In the genomic region with DNA sequence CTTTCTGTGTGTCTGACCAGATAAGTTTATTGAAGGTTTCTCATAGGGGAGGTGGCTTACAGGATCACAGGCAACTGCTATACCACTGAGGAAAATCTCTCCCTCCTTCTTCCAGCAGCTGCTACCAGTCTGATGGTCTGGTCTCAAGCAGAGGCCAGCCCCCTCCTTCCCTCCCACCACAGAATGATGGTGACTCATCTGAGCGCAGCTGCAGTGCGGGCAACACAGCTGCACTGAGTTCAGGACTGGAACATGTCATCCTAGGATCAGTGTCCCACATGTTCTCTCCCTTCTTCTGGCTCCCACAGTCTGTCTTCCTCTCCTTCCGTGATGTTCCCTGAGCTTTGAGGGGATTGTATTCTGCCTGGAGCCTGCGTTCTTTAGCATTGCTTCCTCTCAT, we compare ENCODE assay signal across 18 mouse cellular contexts.
DNase-seq lines count a peak whose midpoint lies in the region; ATAC-seq lines count a peak whose summit lies in the region.
"Had no signal": no experiment of that assay in that cellular context is flagged by ENCODE, and none has a peak within 500 bp of the region (broad histone marks: within the 10 kb centered on the region; RNA-seq: fewer than 3 reads in every experiment).

No protein-coding gene starts in this region.

- H3K27me3 ChIP-seq in embryonic facial prominence, embryonic 14.5 days (replicated peaks; ENCODE audit: control insufficient read depth, insufficient read depth, low read length), result no peaks in the 10 kb centered on the region
- no peaks in the 10 kb centered on the region for H3K27me3 ChIP-seq in embryonic facial prominence, embryonic 10.5 days (replicated peaks; ENCODE audit: low read depth, poor library complexity, severe bottlenecking)
- no peaks in the 10 kb centered on the region for H3K27me3 ChIP-seq in forebrain, embryonic 14.5 days (replicated peaks; ENCODE audit: control insufficient read depth, insufficient read depth, low read length)
- H3K27me3 ChIP-seq: heart, embryonic 13.5 days; hindbrain, embryonic 15.5 days had no signal

- 0 out of 2 replicates have a peak, but pooled peaks cover 7% of the 10 kb centered on the region for H3K9me3 ChIP-seq in embryonic facial prominence, embryonic 14.5 days (ENCODE audit: control insufficient read depth, low read length)
- no peaks in the 10 kb centered on the region for H3K9me3 ChIP-seq in embryonic facial prominence, embryonic 10.5 days
- H3K9me3 ChIP-seq in forebrain, embryonic 14.5 days (replicated peaks; ENCODE audit: control insufficient read depth, low read length), result no peaks in the 10 kb centered on the region
- H3K9me3 ChIP-seq: hindbrain, embryonic 15.5 days had no signal

- no peak overlapping the region for H3K27ac ChIP-seq in embryonic facial prominence, embryonic 14.5 days (replicated peaks; ENCODE audit: low read depth, low read length)
- H3K27ac ChIP-seq in embryonic facial prominence, embryonic 10.5 days (replicated peaks), result no peak overlapping the region
- H3K27ac ChIP-seq in forebrain, embryonic 14.5 days (ENCODE audit: low read depth, low read length), result no peak overlapping the region
- H3K27ac ChIP-seq: heart, embryonic 13.5 days; hindbrain, embryonic 15.5 days had no signal

- H3K4me3 ChIP-seq in embryonic facial prominence, embryonic 14.5 days (ENCODE audit: low read depth, low read length), result no peak overlapping the region
- H3K4me3 ChIP-seq in embryonic facial prominence, embryonic 10.5 days, result no peak overlapping the region
- no peak overlapping the region for H3K4me3 ChIP-seq in forebrain, embryonic 14.5 days (ENCODE audit: low read depth, low read length)
- H3K4me3 ChIP-seq: heart, embryonic 13.5 days; hindbrain, embryonic 15.5 days had no signal

- DNase-seq in embryonic facial prominence, embryonic 14.5 days (ENCODE audit: low spot score), result peak; percentile 44
- no peak for DNase-seq in embryonic facial prominence, embryonic 10.5 days (ENCODE audit: low spot score)
- peak; percentile 32 for DNase-seq in thymus, postnatal 14 days
- no peak for DNase-seq in thymus, postnatal 4 days
- peak; percentile 48 for DNase-seq in MN1 (ENCODE audit: low spot score)
- no peak for DNase-seq in right cerebral cortex, postnatal 10 days (ENCODE audit: low spot score in 2 of 2)
- DNase-seq in forebrain, embryonic 14.5 days (ENCODE audit: low spot score), result no peak
- DNase-seq in layer of hippocampus, adult 9-11 months, result no peak
- DNase-seq: adrenal gland, postnatal 25 days; B cell, adult 2 months; cerebellum, adult 2 months; cerebellum, postnatal 10 days; gastrocnemius, postnatal 25 days; heart, postnatal 36 days had no signal

- no peaks in the 10 kb centered on the region for H3K36me3 ChIP-seq in embryonic facial prominence, embryonic 14.5 days (ENCODE audit: control insufficient read depth, insufficient read depth, low read length)
- no peaks in the 10 kb centered on the region for H3K36me3 ChIP-seq in embryonic facial prominence, embryonic 10.5 days (replicated peaks)
- H3K36me3 ChIP-seq in forebrain, embryonic 14.5 days (ENCODE audit: control insufficient read depth, insufficient read depth, low read length), result no peaks in the 10 kb centered on the region
- H3K36me3 ChIP-seq: heart, embryonic 13.5 days; hindbrain, embryonic 15.5 days had no signal

- ATAC-seq in embryonic facial prominence, embryonic 14.5 days (ENCODE audit: low read depth), result 0 out of 2 replicates have a peak, but pooled peaks have one; percentile 55
- no peak for ATAC-seq in forebrain, embryonic 14.5 days
- ATAC-seq: forebrain, embryonic 16.5 days; intestine, embryonic 16.5 days had no signal

- 74% methylated on average over 4 of the region's 4 CpGs for WGBS in embryonic facial prominence, embryonic 14.5 days
- 86% methylated on average over 4 of the region's 4 CpGs for WGBS in embryonic facial prominence, embryonic 10.5 days
- 84% methylated on average over 4 of the region's 4 CpGs for WGBS in forebrain, embryonic 14.5 days

- no peaks in the 10 kb centered on the region for H3K4me1 ChIP-seq in embryonic facial prominence, embryonic 14.5 days (ENCODE audit: control insufficient read depth, insufficient read depth, low read length)
- no peaks in the 10 kb centered on the region for H3K4me1 ChIP-seq in embryonic facial prominence, embryonic 10.5 days
- no peaks in the 10 kb centered on the region for H3K4me1 ChIP-seq in forebrain, embryonic 14.5 days (ENCODE audit: control insufficient read depth, insufficient read depth, low read length)
- H3K4me1 ChIP-seq: heart, embryonic 13.5 days; hindbrain, embryonic 15.5 days had no signal

- H3K9ac ChIP-seq in embryonic facial prominence, embryonic 14.5 days (ENCODE audit: low read depth, low read length), result no peak overlapping the region
- no peak overlapping the region for H3K9ac ChIP-seq in forebrain, embryonic 14.5 days (ENCODE audit: low read length)
- H3K9ac ChIP-seq: heart, embryonic 13.5 days; hindbrain, embryonic 15.5 days had no signal

- H3K4me2 ChIP-seq in embryonic facial prominence, embryonic 14.5 days (ENCODE audit: low read depth, low read length), result no peak overlapping the region
- no peak overlapping the region for H3K4me2 ChIP-seq in forebrain, embryonic 14.5 days (ENCODE audit: low read length)
- H3K4me2 ChIP-seq: heart, embryonic 13.5 days; hindbrain, embryonic 15.5 days had no signal

Comparison
In these comparisons a context has a peak if more than half of its experiments do, and no peak if none do; other contexts are left out.
1. DNase-seq: peak in embryonic facial prominence, embryonic 14.5 days (single experiment), thymus, postnatal 14 days (single experiment) and MN1 (single experiment); none in embryonic facial prominence, embryonic 10.5 days (single experiment), thymus, postnatal 4 days (single experiment), right cerebral cortex, postnatal 10 days (0 of 2), forebrain, embryonic 14.5 days (single experiment) and layer of hippocampus, adult 9-11 months (single experiment).